Mouse (Mus musculus): ENCODE results near the gene Xpo5. TPM values are rescaled to one million over a fixed set of nuclear protein-coding genes. Genes with fewer than 3 reads are reported as not detected.

The Xpo5 gene
- polyA plus RNA-seq, 1 experiment from 2014 or later, result 16.0 TPM

DNA sequence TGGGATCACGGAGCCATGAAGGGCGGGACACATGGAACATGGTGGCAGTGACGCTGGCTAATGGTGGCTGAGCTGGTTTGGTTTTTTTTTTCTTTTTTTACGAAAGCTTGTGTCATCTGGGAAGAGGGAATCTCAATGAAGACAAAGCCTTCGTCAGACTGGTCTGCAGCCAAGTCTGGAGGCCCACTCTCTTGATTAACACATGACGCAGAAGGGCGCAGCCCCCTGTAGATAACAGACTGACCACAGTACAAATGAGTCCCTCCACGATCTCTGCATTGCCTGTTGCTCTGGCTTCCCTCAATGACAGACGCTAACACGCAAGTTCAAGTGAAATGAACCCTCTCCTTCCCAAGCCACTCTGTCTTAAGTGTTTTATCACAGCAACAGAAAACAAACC is 72.9 kb downstream of the Xpo5 start:
- 98% methylated on average over 10 of the region's 10 CpGs for WGBS (ENCODE audit: missing documents)
- no peak overlapping the region for H3K4me3 ChIP-seq (ENCODE audit: inconsistent target)
- peaks cover 29% of the 10 kb centered on the region for H3K36me3 ChIP-seq (ENCODE audit: inconsistent target)
- peaks cover 78% of the 10 kb centered on the region for H3K79me2 ChIP-seq (ENCODE audit: inconsistent target)
- H3K27ac ChIP-seq, result no peak overlapping the region

DNA sequence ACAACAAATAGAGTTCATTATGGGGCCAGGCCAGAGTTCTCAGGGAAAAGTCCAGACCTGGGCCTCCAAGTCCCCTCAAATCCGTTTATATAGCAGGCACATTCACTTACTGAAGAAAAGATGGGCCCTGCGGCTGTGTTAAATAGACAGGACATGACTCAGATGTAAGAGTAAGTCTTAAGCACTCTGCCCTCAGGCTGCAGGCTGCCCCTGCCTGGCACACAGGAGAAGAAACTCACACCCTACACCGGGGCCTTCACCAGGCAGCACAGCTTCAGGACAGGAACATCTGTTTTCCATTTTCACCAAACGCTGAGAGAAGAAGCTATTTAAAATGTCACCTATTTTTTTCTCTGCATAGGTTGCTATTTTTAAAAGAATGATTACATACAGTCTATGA is 75.0 kb downstream of the Xpo5 start:
- Histone ChIP-seq H3K79me2 (ENCODE audit: inconsistent target) (peaks cover 99% of the 10 kb centered on the region), H3K36me3 (ENCODE audit: inconsistent target) (peaks cover 16% of the 10 kb centered on the region; the same call in 1 of the 2 replicates), H3K4me3 (ENCODE audit: inconsistent target) (no peak overlapping the region), H3K27ac (no peak overlapping the region)
- 93% methylated on average over 4 of the region's 4 CpGs for WGBS (ENCODE audit: missing documents)

DNA sequence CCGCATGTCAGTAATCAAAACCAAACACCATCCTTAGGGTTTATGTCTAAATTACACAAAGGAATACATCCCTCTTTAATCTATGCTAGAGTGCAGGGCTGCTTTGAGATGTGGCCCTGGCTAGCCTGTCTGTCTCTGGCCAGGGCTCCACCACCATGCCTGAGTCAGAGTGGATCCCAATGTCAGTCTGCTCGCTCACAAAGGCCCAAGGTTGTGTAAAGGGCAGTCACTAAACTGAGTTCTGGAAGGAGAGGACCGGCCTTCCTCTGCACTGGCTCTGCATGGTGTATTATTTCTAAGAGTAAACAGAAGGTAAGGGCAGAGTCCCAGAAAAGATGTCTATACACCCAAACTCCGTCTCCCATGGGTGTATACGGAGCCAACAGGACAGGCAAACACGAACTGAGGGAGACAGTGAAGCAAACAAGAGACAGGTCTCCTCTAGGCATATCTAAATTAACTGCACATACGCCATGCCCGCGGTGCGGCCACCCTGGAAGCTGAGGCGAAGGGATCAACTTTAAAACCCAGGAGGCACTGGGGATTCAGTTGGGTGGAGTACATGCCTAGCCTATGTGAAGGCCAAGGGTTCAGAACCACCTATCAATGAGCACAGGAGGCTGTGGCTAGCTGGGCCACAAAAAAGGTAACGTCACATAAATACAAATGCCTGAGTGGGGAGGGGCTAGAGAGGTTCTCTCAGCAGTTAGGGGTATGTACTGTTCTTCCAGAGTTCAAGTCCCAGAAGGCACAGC is 75.6 kb downstream of the Xpo5 start:
- 96% methylated on average over 12 of the region's 12 CpGs for WGBS (ENCODE audit: missing documents)
- Histone ChIP-seq H3K4me3 (ENCODE audit: inconsistent target) (no peak overlapping the region), H3K79me2 (ENCODE audit: inconsistent target) (peaks cover 95% of the 10 kb centered on the region), H3K36me3 (ENCODE audit: inconsistent target) (peaks cover 16% of the 10 kb centered on the region; the same call in 1 of the 2 replicates), H3K27ac (no peak overlapping the region)

DNA sequence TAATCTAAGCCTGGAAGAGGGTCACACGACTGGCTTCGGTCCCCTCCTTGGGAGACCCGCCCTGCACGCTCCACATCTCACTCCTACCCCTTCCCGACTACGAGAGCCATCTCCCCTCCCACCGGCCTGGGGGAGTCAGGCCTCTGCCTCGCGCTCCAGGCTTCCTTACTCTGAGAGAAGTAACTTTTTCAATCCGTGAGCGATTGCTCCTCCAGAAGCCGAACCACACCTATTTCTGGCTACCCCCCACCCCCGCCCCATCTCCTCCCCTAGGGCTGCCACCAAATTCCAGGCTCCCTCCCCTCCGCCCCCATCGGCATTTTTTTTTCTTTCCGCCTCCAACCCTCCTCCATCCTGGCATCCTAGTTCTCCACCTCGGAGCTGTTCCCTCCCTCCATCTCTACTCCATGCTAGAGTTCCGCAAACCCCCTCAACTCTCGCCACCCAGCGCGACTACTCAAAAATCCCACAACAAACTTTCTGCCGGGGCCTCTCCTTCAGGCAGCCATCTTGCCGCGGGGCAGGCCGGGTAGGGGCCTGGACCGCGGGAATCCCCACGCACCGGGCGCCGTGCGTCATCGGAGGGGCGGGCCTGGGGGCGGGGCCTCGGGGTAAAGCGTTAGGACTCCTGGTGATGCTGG is 80.0 kb downstream of the Xpo5 start, which contains the start of gene Tjap1:
Tjap1 (minus strand) TSS at position 544 of the 641 bp plus-strand sequence.
- 1% methylated on average over 35 of the region's 37 CpGs for WGBS (ENCODE audit: missing documents)
- Histone ChIP-seq H3K4me3 (ENCODE audit: inconsistent target) (peak within 1 kb of the TSS; percentile 91), H3K36me3 (ENCODE audit: inconsistent target) (peaks cover 11% of the 10 kb centered on the region; the same call in 1 of the 2 replicates), H3K27ac (peak within 1 kb of the TSS; percentile 38), H3K79me2 (ENCODE audit: inconsistent target) (peaks cover 51% of the 10 kb centered on the region)

DNA sequence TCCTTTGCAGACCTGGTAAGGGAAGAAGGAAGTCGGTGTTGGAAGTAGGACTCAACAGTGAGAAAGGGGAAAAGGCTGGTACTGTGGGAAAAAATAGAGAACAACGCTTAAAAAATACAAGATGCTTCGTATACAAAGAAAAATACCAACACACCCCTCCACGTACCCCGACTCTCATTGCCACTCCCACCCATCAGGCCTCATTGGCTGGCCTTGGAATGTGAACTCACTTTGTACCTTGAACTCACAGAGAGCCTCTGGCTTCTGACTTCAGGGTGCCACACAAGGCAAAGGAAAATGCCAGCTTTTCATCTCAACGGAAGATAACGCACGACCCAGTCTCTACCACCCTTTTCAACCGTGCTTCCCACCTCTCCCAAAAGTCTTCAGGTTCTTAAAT is 80.6 kb downstream of the Xpo5 start:
- 34% methylated on average over 9 of the region's 9 CpGs for WGBS (ENCODE audit: missing documents)
- no peak overlapping the region for H3K27ac ChIP-seq
- H3K4me3 ChIP-seq (ENCODE audit: inconsistent target), result no peak overlapping the region; the same call in 1 of the 2 replicates
- peaks cover 9% of the 10 kb centered on the region; the same call in 1 of the 2 replicates for H3K36me3 ChIP-seq (ENCODE audit: inconsistent target)
- H3K79me2 ChIP-seq (ENCODE audit: inconsistent target), result peaks cover 46% of the 10 kb centered on the region

DNA sequence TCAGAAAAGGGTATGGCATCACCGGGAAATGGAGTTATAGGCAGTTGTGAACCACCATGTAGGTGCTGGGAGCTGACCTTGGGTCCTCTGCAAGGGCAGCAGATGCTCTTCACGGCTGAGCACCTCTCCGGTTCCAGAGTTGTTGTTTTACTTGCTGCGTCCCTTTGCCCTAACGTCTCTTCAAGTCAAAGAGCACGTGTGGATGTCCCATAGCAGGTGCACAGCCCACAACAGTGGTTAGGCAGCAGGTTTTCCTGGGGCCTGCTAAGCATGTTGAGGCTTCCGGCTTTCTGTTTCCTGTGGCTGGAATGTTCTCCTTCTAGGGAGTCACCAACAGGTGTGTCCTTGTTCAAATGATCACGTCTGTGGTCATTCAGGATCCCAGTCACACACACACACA is 81.3 kb downstream of the Xpo5 start:
- no peak overlapping the region for H3K4me3 ChIP-seq (ENCODE audit: inconsistent target)
- peaks cover 4% of the 10 kb centered on the region; the same call in 1 of the 2 replicates for H3K36me3 ChIP-seq (ENCODE audit: inconsistent target)
- 91% methylated on average over 8 of the region's 8 CpGs for WGBS (ENCODE audit: missing documents)
- H3K27ac ChIP-seq, result no peak overlapping the region
- peaks cover 38% of the 10 kb centered on the region for H3K79me2 ChIP-seq (ENCODE audit: inconsistent target)

DNA sequence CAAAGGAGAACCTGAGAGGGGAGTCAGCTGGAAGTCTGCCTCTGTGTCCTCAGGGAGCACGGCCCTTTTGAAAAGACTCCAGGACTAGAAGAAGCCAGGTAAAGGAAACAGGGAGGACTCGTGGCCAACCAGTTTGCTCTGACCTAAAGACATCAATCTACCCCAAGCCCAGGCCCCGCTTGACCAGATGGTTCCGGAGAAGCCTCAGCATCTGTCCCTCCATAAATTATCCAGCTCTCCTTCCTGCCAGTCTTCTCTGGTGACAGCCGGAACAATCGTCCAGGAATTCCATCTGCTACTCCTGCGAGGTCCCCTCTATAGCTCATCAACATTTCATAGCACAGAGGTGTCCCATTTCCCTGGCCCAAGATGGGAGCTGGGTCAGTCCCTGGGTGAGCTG is 82.1 kb downstream of the Xpo5 start:
- 68% methylated on average over 6 of the region's 7 CpGs for WGBS (ENCODE audit: missing documents)
- Histone ChIP-seq H3K79me2 (ENCODE audit: inconsistent target) (peaks cover 31% of the 10 kb centered on the region), H3K27ac (no peak overlapping the region), H3K36me3 (ENCODE audit: inconsistent target) (no peaks in the 10 kb centered on the region; the same call in 1 of the 2 replicates), H3K4me3 (ENCODE audit: inconsistent target) (no peak overlapping the region)

DNA sequence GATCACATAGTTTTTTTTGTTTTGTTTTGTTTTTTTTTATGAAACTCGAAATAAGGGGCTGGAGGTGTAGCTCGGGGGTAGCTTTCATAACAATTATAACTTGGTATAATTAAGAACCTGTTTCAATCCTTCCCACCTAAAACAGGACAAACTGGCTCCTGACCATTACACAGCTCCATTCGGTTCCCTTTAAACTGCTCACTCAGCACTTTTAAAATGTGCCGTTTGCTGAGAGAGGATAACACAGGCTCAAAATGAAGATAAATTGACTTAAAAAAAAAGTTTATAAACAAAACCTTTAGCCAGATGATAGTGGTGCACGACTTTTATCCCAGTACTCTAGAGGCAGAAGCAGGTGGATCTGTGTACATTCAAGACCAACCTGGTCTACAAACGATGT is 82.8 kb downstream of the Xpo5 start:
- Histone ChIP-seq H3K79me2 (ENCODE audit: inconsistent target) (peaks cover 23% of the 10 kb centered on the region), H3K27ac (no peak overlapping the region), H3K4me3 (ENCODE audit: inconsistent target) (no peak overlapping the region), H3K36me3 (ENCODE audit: inconsistent target) (no peaks in the 10 kb centered on the region; the same call in 1 of the 2 replicates)
- WGBS (ENCODE audit: missing documents), result 77% methylated on average over 6 of the region's 6 CpGs

DNA sequence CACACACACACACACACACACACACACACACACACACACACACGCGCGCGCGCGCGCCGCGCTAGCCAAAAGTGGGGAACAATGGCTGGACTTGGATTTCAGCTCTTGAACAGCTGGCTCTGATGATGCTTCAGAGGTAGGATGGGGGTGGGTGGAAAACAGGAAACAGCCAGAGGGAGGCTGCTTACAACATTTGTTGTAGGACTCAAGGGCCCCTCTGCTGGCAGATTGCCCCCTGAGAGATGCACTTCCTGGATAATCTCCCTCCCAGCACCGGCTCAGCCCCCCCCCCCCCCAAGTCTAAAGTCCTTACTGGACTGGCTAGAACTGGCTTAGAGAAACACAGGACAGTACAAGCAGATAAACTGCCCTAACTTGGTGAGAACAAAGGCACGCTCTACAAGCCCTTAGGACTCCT is 85.1 kb downstream of the Xpo5 start:
- no peak overlapping the region for H3K27ac ChIP-seq
- peaks cover under 1% of the 10 kb centered on the region; the same call in 1 of the 2 replicates for H3K79me2 ChIP-seq (ENCODE audit: inconsistent target)
- no peaks in the 10 kb centered on the region for H3K36me3 ChIP-seq (ENCODE audit: inconsistent target)
- H3K4me3 ChIP-seq (ENCODE audit: inconsistent target), result no peak overlapping the region
- 75% methylated on average over 7 of the region's 11 CpGs for WGBS (ENCODE audit: missing documents)

Other genes with a start within 250 kb of the Xpo5 start
- gene Vegfa, start 170.4 kb upstream of the Xpo5 start, polyA plus RNA-seq (2018), result 22.8 to 80.7 TPM (median 68.8 TPM) in 3 replicates
- gene Mrps18a, start 91.8 kb upstream of the Xpo5 start, polyA plus RNA-seq (2018), result 44.6 to 65.2 TPM (median 53.4 TPM) in 3 replicates
- gene Rsph9, start 58.6 kb upstream of the Xpo5 start, polyA plus RNA-seq (2018), result 0.99 to 5.6 TPM (median 1.8 TPM) in 3 replicates
- 8.1 to 18.8 TPM (median 17.6 TPM) in 3 replicates for gene Mad2l1bp, start 49.2 kb upstream of the Xpo5 start, polyA plus RNA-seq (2018)
- gene Gtpbp2, start 41.8 kb upstream of the Xpo5 start, polyA plus RNA-seq (2018), result 28.2 to 71.1 TPM (median 37.1 TPM) in 3 replicates
- gene Polh, start 137 bp upstream of the Xpo5 start, polyA plus RNA-seq (2018), result 4.5 to 10.3 TPM (median 5.2 TPM) in 3 replicates
- 17.2 to 29.5 TPM (median 28.2 TPM) in 3 replicates for gene Polr1c, start 45.3 kb downstream of the Xpo5 start, polyA plus RNA-seq (2018)
- 26.4 to 65.4 TPM (median 42.0 TPM) in 3 replicates for gene Yipf3, start 45.3 kb downstream of the Xpo5 start, polyA plus RNA-seq (2018)
- 0.20 to 0.32 TPM in 2 of 3 replicates, not detected in the other for gene Lrrc73, start 50.7 kb downstream of the Xpo5 start, polyA plus RNA-seq (2018)
- 9.7 to 12.8 TPM (median 12.5 TPM) in 3 replicates for gene Tjap1, start 80.2 kb downstream of the Xpo5 start, polyA plus RNA-seq (2018)
- gene Dlk2, start 94.6 kb downstream of the Xpo5 start, polyA plus RNA-seq (2018), result not detected in 3 replicates
- 1.8 to 3.9 TPM (median 2.4 TPM) in 3 replicates for gene Abcc10, start 125.6 kb downstream of the Xpo5 start, polyA plus RNA-seq (2018)
- gene Zfp318, start 180.9 kb downstream of the Xpo5 start, polyA plus RNA-seq (2018), result 6.7 to 12.9 TPM (median 11.8 TPM) in 3 replicates
- not detected in 3 replicates for gene Crip3, start 226.1 kb downstream of the Xpo5 start, polyA plus RNA-seq (2018)
- gene Slc22a7, start 235.7 kb downstream of the Xpo5 start, polyA plus RNA-seq (2018), result not detected in 3 replicates

All from macrophage (primary cell).